Mouse (Mus musculus) retina, adult 2 months (tissue): ENCODE measurements around the gene Srsf3.
"Not testable (repeated sequence)": the region's sequence is repeated elsewhere in the genome, so short reads cannot be mapped to it uniquely, and the experiment has no call there.

Experiments used
- DNase-seq: peaks from one replicate; pipeline ENCODE4 v3.0.0-alpha.2; 2012; ENCODE audit warnings: low read depth, low spot score

The Srsf3 gene

GRCm38 (mm10) chr17:29018292-29018984 lies 14.0 kb upstream of the Srsf3 start:
- no peak for DNase-seq

- no peak for DNase-seq
Measured at GRCm38 (mm10) chr17:29019391-29019790, 13.0 kb upstream of the Srsf3 start.

GRCm38 (mm10) chr17:29020444-29020843 lies 12.0 kb upstream of the Srsf3 start:
- DNase-seq, result no peak

- no peak for DNase-seq
Measured at GRCm38 (mm10) chr17:29022230-29022819, 10.1 kb upstream of the Srsf3 start.

- no peak for DNase-seq
Measured at GRCm38 (mm10) chr17:29023346-29023745, 9.1 kb upstream of the Srsf3 start.

- no peak for DNase-seq
Measured at GRCm38 (mm10) chr17:29024047-29024892, 8.2 kb upstream of the Srsf3 start.

GRCm38 (mm10) chr17:29024896-29025565 lies 7.4 kb upstream of the Srsf3 start:
- no peak for DNase-seq

- no peak for DNase-seq
Measured at GRCm38 (mm10) chr17:29026652-29027356, 5.6 kb upstream of the Srsf3 start.

GRCm38 (mm10) chr17:29030321-29031034 lies 1.9 kb upstream of the Srsf3 start:
- no peak for DNase-seq

- not testable (repeated sequence) for DNase-seq
Measured at GRCm38 (mm10) chr17:29031085-29031711, 1.2 kb upstream of the Srsf3 start.

GRCm38 (mm10) chr17:29031771-29032273 lies 606 bp upstream of the Srsf3 start:
- no peak for DNase-seq

GRCm38 (mm10) chr17:29033569-29034061 lies 1.2 kb downstream of the Srsf3 start:
- DNase-seq, result no peak

GRCm38 (mm10) chr17:29034264-29034663 lies 1.8 kb downstream of the Srsf3 start:
- no peak for DNase-seq

- DNase-seq, result no peak
Measured at GRCm38 (mm10) chr17:29035506-29035905, 3.1 kb downstream of the Srsf3 start.

GRCm38 (mm10) chr17:29039351-29039750 lies 6.9 kb downstream of the Srsf3 start:
- no peak for DNase-seq

GRCm38 (mm10) chr17:29041632-29042031 lies 9.2 kb downstream of the Srsf3 start:
- not testable (repeated sequence) for DNase-seq

- DNase-seq, result no peak
Measured at GRCm38 (mm10) chr17:29042569-29042968, 10.1 kb downstream of the Srsf3 start.

- no peak for DNase-seq
Measured at GRCm38 (mm10) chr17:29043583-29043982, 11.2 kb downstream of the Srsf3 start.

- no peak for DNase-seq
Measured at GRCm38 (mm10) chr17:29044146-29044924, 11.9 kb downstream of the Srsf3 start.
